Mouse (Mus musculus) forebrain, embryonic 13.5 days (tissue): Measurements from ENCODE around the gene Spock1. TPM values are rescaled to one million over a fixed set of nuclear protein-coding genes. Genes with fewer than 3 reads are reported as not detected.
A peak's percentile ranks its signal among the peaks of the same experiment; 100 is the strongest.

Source experiments
- ATAC-seq: fragments of 200-750 bp; cut with Nextera tagmentation; 2 replicates; pipeline ENCODE4 v1.8.0; 2017
- H3K27ac ChIP-seq: fragments of 300-500 bp; sonication (generic); 2 replicates; pipeline ENCODE4 v1.5.1; 2015; ENCODE audit warnings: inconsistent platforms, mild to moderate bottlenecking, moderate library complexity
- H3K27me3 ChIP-seq: fragments of 300-500 bp; sonication (generic); 2 replicates; pipeline ENCODE4 v1.6.1; 2015; ENCODE audit warnings: mild to moderate bottlenecking, inconsistent platforms
- H3K36me3 ChIP-seq: fragments of 300-500 bp; sonication (generic); 2 replicates; pipeline ENCODE4 v1.6.1; 2015; ENCODE audit warnings: mild to moderate bottlenecking, inconsistent platforms; ENCODE audit not compliant: poor library complexity, severe bottlenecking
- H3K4me1 ChIP-seq: fragments of 300-500 bp; sonication (generic); 2 replicates; pipeline ENCODE4 v1.6.1; 2015; ENCODE audit warnings: inconsistent platforms
- H3K4me2 ChIP-seq: fragments of 300-500 bp; sonication (generic); 2 replicates; pipeline ENCODE4 v1.6.1; 2015; ENCODE audit warnings: inconsistent platforms, mild to moderate bottlenecking, moderate library complexity
- H3K4me3 ChIP-seq: fragments of 300-500 bp; sonication (generic); 2 replicates; pipeline ENCODE4 v1.5.1; 2015; ENCODE audit warnings: mild to moderate bottlenecking, inconsistent platforms
- H3K9ac ChIP-seq: fragments of 300-500 bp; sonication (generic); 2 replicates; pipeline ENCODE4 v1.6.1; 2015; ENCODE audit warnings: mild to moderate bottlenecking, inconsistent platforms
- H3K9me3 ChIP-seq: fragments of 300-500 bp; sonication (generic); replicated peaks from 2 replicates; pipeline ENCODE4 v1.6.1; 2016; ENCODE audit warnings: inconsistent platforms
- whole genome bisulfite sequencing: fragments of 180-500 bp; shearing (Covaris S2); methylation state at CpG from one replicate; pipeline ENCODE4 v1.1.7; 2015; 5-methylcytosine and 5-hydroxymethylcytosine counted together
- polyA plus RNA-seq: library from polyadenylated mRNA; unstranded; fragments of >200 nt; fragmentation: Nextera tagmentation; extraction: Ambion mirVana; gene quantifications from 2 replicates; pipeline ENCODE4 v1.2.1, GENCODE M21; 2015

Gene Spock1
- polyA plus RNA-seq, 1 experiment from 2014 or later, result 13.2 TPM

DNA sequence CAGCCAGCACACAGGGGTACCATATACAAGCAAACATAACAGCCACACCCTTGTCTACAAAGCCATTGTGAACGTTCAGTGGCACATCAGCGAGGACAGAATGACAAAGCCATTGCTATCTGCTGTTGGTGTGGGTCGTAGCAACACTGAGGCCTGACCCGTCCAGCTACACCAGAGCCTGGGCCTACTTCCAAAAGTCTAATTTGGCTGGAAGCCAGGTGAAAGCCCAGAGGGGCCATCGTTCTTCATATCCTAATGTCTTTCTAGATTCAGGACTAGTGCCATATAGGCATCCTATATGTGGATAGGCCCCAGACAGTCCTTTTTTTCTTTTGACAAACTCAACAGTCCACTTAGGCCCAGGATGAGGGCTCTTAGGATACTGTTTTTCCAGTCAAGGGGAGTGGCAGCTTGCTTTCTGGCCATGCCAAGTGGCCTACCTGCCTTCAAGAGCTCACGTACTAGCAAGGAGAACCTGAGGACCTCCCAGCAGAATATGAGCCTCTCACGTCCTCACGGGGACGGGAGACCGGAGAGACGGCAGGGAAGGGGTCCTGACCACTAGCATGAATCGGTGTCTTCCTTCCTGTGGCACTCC lies 114.4 kb downstream of the Spock1 start:
- Histone ChIP-seq H3K4me3 (no peak overlapping the region), H3K9me3 (no peaks in the 10 kb centered on the region), H3K27me3 (0 out of 2 replicates have a peak, but pooled peaks cover 3% of the 10 kb centered on the region), H3K4me1 (peaks cover 15% of the 10 kb centered on the region), H3K9ac (no peak overlapping the region), H3K27ac (no peak overlapping the region), H3K4me2 (no peak overlapping the region), H3K36me3 (no peaks in the 10 kb centered on the region)
- 88% methylated on average over 12 of the region's 12 CpGs for WGBS
- no peak for ATAC-seq

DNA sequence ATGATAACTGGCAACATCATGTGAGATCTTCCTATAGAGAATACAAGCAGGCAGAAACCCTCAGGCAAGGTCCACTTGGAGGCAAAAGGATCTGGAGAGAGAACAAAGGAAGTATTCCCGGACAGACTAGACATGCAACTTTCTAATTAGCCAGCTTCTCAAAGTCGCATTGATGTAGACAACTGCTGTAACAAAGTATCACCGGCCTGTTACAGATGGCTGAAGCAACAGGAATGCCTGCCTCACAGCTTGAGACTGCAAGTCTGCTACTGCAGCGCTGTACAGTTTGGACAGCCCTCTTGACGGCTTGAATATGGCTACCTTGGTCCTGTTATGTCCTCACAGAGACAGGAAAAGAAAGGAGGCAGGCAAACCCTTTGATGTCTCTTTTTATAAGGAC lies 118.3 kb downstream of the Spock1 start:
- Histone ChIP-seq H3K36me3 (no peaks in the 10 kb centered on the region), H3K4me3 (no peak overlapping the region), H3K9ac (no peak overlapping the region), H3K27me3 (0 out of 2 replicates have a peak, but pooled peaks cover 3% of the 10 kb centered on the region), H3K27ac (no peak overlapping the region), H3K4me2 (no peak overlapping the region), H3K9me3 (no peaks in the 10 kb centered on the region), H3K4me1 (peaks cover 15% of the 10 kb centered on the region)
- no peak for ATAC-seq
- 21% methylated on average over 5 of the region's 5 CpGs for WGBS

DNA sequence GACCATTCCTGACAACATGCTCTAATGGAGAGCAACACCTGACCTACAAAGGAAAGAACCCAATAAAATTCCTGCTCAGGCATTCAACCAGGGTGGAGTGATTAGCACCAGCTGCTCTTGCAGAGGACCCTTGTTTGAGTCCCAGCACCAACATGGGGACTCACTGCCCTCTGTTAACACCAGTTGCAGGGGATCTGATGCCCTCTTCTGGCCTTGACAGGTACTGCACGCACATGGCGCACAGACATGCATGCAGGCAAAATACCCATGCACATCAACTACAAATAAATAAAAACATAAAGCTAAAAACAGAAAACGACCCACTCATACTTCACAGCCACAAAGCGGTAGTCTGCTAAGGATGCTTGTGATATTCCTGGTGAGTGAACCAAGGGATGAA lies 119.8 kb downstream of the Spock1 start:
- Histone ChIP-seq H3K4me1 (peaks cover 15% of the 10 kb centered on the region), H3K36me3 (no peaks in the 10 kb centered on the region), H3K9ac (no peak overlapping the region), H3K9me3 (no peaks in the 10 kb centered on the region), H3K27ac (no peak overlapping the region), H3K4me3 (no peak overlapping the region), H3K27me3 (0 out of 2 replicates have a peak, but pooled peaks cover 3% of the 10 kb centered on the region), H3K4me2 (no peak overlapping the region)
- 98% methylated on average over 4 of the region's 4 CpGs for WGBS
- no peak for ATAC-seq

DNA sequence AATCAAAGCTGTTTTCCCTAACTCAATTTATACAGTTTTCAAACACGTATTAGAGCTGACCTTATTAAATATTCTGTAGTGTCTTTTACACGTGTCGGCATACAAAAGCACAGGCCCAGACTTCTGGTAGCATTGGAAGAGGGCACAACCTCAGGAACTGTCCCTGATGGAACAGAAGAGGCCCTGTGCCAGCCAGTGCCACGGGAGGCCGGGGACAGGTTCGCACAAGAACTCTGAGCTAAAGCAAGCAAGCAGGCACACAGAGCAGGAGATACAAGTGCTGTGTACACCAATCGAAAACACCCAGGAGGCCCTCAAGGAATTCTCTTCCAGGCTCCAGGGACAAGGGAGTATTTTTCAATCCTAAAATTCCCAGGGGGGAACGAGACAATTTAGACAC lies 121.9 kb downstream of the Spock1 start:
- Histone ChIP-seq H3K36me3 (no peaks in the 10 kb centered on the region), H3K4me2 (no peak overlapping the region), H3K27me3 (0 out of 2 replicates have a peak, but pooled peaks cover 3% of the 10 kb centered on the region), H3K4me1 (peaks cover 15% of the 10 kb centered on the region), H3K27ac (no peak overlapping the region), H3K4me3 (no peak overlapping the region), H3K9ac (no peak overlapping the region), H3K9me3 (no peaks in the 10 kb centered on the region)
- ATAC-seq, result no peak
- 71% methylated on average over 8 of the region's 8 CpGs for WGBS

DNA sequence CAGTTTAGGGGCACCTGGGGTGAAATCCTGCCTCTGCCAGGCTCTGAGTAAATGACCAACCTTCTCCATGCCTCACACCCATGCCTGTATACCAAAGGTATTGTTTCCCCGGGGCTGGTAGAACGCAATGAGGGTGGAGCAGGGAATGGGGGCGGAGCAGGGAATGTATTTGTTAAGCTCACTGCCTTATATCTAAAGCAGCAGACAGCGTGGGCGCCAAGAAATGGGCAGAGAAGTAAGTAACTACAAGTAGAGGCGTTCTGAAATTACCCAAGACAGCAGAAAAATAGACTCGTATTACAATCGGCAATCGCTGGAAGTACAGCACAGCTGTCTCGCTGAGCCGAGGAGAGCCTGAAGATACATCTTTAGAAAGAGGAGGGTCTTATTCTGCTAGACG lies 125.2 kb downstream of the Spock1 start:
- 73% methylated on average over 12 of the region's 12 CpGs for WGBS
- ATAC-seq, result no peak
- H3K4me3 ChIP-seq, result no peak overlapping the region
- no peaks in the 10 kb centered on the region for H3K36me3 ChIP-seq
- H3K27me3 ChIP-seq, result no peaks in the 10 kb centered on the region
- H3K9ac ChIP-seq, result no peak overlapping the region
- no peaks in the 10 kb centered on the region for H3K9me3 ChIP-seq
- no peak overlapping the region for H3K4me2 ChIP-seq
- H3K27ac ChIP-seq, result no peak overlapping the region
- H3K4me1 ChIP-seq, result no peaks in the 10 kb centered on the region

DNA sequence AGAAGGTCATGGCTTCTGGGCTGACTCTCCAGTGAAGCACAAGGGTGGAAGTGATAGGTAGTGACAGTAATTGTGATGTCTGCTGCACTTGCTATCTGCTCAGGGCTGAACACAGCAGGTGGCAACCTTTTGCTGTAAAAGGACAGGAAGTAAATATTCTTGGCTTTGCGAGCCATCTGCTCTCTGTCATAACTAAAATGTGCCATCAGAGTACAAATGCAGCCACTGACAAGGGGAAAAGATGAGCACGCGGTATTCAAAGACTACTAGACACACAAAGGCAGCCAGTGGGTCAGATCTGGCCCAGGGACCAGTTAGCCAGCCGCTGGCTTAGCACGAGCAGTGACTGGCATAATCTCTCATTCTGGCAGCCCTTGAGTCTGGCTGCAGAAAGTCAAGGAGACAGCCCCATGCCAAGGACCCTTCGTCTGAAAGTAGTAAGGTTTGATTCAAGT lies 126.0 kb downstream of the Spock1 start:
- WGBS, result 80% methylated on average over 6 of the region's 6 CpGs
- no peak for ATAC-seq
- no peak overlapping the region for H3K27ac ChIP-seq

DNA sequence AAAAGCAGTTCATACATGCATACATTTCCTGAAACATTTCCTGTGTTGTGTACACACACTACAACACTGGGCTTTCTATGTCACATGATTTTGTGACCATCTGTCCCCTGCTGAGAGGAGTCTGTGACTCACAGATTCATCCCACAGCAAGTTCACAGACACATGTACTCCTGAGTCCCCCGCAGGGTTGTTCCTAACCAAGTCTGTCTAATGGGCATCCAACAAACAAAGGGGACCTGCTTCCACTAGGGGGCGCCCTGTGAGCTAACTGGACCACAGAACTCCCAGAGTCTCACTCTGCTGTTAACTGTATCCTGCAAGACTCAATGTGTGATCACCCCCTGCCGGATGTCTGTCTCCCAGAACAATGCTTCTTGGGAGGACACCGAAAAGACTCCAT lies 129.0 kb downstream of the Spock1 start:
- H3K27ac ChIP-seq, result no peak overlapping the region
- H3K27me3 ChIP-seq, result no peaks in the 10 kb centered on the region
- ATAC-seq, result no peak
- no peaks in the 10 kb centered on the region for H3K9me3 ChIP-seq
- no peak overlapping the region for H3K4me3 ChIP-seq
- no peak overlapping the region for H3K9ac ChIP-seq
- no peaks in the 10 kb centered on the region for H3K4me1 ChIP-seq
- WGBS, result 76% methylated on average over 4 of the region's 4 CpGs
- H3K36me3 ChIP-seq, result no peaks in the 10 kb centered on the region
- no peak overlapping the region for H3K4me2 ChIP-seq

More for the DNA sequence above, 126.0 kb downstream of the Spock1 start:
- H3K4me2 ChIP-seq, result no peak overlapping the region
- no peak overlapping the region for H3K9ac ChIP-seq
- no peaks in the 10 kb centered on the region for H3K9me3 ChIP-seq
- no peaks in the 10 kb centered on the region for H3K27me3 ChIP-seq
- H3K4me1 ChIP-seq, result no peaks in the 10 kb centered on the region
- no peak overlapping the region for H3K4me3 ChIP-seq
- no peaks in the 10 kb centered on the region for H3K36me3 ChIP-seq

DNA sequence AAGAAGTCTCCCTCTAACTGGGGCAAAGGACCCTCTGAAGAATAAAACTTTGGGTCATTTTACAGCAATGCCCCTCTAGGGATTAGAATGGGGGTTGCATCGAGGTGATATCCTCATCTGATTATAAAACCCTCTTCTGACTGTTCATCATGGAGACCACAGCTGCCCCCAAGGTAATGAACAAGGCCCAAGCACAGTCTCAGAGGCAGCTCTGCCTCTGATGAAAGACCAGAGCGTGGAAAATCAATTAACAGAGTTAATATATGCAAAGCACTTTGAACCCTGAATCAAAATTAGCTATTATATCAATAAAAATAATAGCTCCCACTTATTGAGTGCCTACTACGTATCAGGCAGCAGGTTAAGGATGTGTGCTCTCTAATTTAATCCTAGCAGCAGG lies 129.6 kb downstream of the Spock1 start:
- Histone ChIP-seq H3K4me2 (no peak overlapping the region), H3K27me3 (no peaks in the 10 kb centered on the region), H3K4me3 (no peak overlapping the region), H3K4me1 (no peaks in the 10 kb centered on the region), H3K27ac (no peak overlapping the region), H3K9me3 (no peaks in the 10 kb centered on the region), H3K36me3 (no peaks in the 10 kb centered on the region), H3K9ac (no peak overlapping the region)
- WGBS, result 46% methylated on average over 3 of the region's 3 CpGs
- ATAC-seq, result no peak

DNA sequence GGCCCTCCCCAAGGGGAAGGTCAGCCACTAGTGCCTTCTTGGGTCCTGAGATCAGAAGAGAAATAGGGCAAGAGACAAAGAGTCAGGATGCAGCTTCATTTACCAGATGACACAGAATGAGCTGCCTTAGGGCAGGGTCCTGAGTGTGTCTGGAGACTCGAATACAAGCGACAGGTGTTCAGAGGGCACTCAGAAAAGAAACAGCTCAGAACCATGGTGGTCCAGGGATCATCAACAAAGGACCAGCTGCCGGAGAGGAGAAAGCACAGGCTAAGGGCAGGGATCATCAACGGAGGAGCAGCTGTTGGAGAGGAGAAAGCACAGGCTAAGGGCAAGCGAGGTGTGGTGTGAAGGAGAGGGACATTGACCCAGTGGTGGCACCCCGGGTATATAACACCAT lies 136.1 kb downstream of the Spock1 start:
- WGBS, result 78% methylated on average over 6 of the region's 6 CpGs
- Histone ChIP-seq H3K36me3 (no peaks in the 10 kb centered on the region), H3K27ac (no peak overlapping the region), H3K4me3 (no peak overlapping the region), H3K4me2 (no peak overlapping the region), H3K4me1 (no peaks in the 10 kb centered on the region), H3K27me3 (no peaks in the 10 kb centered on the region), H3K9ac (no peak overlapping the region), H3K9me3 (peaks cover 5% of the 10 kb centered on the region; the same call in 1 of the 2 replicates)
- no peak for ATAC-seq

DNA sequence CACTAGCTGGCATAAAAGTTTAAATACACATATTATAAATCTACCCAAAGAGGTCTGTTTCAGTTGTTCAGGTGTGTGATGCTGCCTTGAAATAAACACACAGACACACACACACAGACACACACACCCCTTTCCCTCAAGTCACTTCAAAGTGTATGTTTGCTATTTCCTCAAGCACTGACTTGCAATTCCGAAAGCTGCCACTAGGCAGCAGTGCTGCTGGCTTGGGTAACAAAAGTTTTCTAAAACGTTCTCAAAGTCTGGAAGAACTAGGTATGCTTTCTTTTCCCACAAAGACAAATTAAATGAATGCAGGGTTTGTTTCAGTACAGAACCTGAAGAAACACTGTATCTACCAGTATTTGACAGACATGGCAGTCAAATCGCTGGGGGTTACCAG lies 141.4 kb downstream of the Spock1 start:
- WGBS, result 75% methylated on average over 3 of the region's 3 CpGs
- Histone ChIP-seq H3K9me3 (peaks cover 5% of the 10 kb centered on the region; the same call in 1 of the 2 replicates), H3K9ac (no peak overlapping the region), H3K27me3 (no peaks in the 10 kb centered on the region), H3K4me2 (no peak overlapping the region), H3K4me1 (no peaks in the 10 kb centered on the region), H3K27ac (no peak overlapping the region), H3K4me3 (no peak overlapping the region), H3K36me3 (no peaks in the 10 kb centered on the region)
- no peak for ATAC-seq

DNA sequence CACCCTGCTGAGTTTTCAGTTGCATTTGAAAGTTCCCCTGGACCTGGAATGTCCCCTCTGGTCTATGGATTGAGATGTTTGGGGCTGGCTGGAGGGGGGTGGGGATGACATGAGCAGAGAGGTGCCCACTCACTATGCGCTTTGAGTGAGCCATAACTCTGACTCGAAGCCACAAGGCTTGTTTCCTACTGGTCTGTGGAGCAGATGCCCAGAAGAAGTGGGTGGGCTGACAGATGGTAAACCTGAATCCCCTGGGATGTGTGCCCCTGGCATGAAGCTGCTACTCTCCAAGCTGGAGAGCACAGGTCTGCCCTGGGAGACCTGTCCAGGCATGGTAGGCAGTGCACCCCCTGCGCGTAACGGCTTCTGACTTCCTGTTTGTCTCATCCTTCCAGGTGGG lies 147.0 kb downstream of the Spock1 start:
- Histone ChIP-seq H3K9ac (no peak overlapping the region), H3K27ac (no peak overlapping the region), H3K36me3 (no peaks in the 10 kb centered on the region), H3K4me1 (peaks cover 4% of the 10 kb centered on the region; the same call in 1 of the 2 replicates), H3K9me3 (no peaks in the 10 kb centered on the region), H3K4me3 (no peak overlapping the region), H3K27me3 (no peaks in the 10 kb centered on the region), H3K4me2 (no peak overlapping the region)
- 99% methylated on average over 5 of the region's 5 CpGs for WGBS
- ATAC-seq, result no peak

DNA sequence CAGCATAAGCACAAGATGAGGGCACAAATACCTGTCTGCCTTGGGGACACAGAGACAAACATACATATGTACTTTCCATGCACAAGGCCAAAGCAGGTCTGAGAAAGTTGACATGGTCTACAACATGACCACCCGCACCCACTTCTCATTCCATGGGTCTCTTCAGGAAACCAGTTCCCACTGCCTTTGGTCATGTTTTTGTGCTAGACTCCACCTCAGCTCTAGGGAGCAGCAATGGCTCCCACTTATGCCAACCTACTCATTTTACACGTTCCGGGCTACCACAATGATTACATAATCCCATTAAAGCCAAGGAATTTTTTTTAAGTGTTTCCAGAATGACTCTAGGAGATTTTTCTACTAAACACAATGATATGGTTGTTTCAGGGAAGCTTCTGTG lies 147.5 kb downstream of the Spock1 start:
- no peak overlapping the region for H3K9ac ChIP-seq
- H3K36me3 ChIP-seq, result no peaks in the 10 kb centered on the region
- ATAC-seq, result no peak
- peaks cover 5% of the 10 kb centered on the region; the same call in 1 of the 2 replicates for H3K4me1 ChIP-seq
- 92% methylated on average over 3 of the region's 3 CpGs for WGBS
- no peak overlapping the region for H3K4me2 ChIP-seq
- H3K27me3 ChIP-seq, result no peaks in the 10 kb centered on the region
- no peaks in the 10 kb centered on the region for H3K9me3 ChIP-seq
- no peak overlapping the region for H3K27ac ChIP-seq
- no peak overlapping the region for H3K4me3 ChIP-seq

DNA sequence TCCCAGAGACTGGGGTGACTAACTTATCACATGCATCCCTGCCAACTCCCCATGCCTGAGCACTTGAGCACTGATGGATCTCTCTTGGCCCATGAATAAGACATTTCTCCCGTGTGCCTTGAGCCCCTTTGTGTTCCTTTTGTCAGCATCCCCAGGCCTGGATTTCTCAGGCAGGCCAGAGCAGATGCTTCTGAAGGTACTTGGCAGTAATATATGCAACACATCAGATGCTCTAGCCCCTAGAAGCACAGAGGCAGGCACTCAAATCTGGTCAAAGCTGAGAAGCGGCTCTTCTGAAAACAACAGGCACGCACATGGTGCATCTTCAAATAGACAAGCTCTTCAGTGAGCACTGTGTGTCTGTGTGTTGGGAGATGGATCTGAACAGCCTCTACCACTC lies 151.8 kb downstream of the Spock1 start:
- no peak overlapping the region for H3K4me2 ChIP-seq
- H3K9ac ChIP-seq, result no peak overlapping the region
- 50% methylated on average over 3 of the region's 3 CpGs for WGBS
- H3K9me3 ChIP-seq, result 0 out of 2 replicates have a peak, but pooled peaks cover 3% of the 10 kb centered on the region
- H3K36me3 ChIP-seq, result no peaks in the 10 kb centered on the region
- ATAC-seq, result no peak; the same call in 1 of the 2 replicates
- H3K27me3 ChIP-seq, result no peaks in the 10 kb centered on the region
- H3K27ac ChIP-seq, result peak overlapping the region; percentile 44; the same call in 1 of the 2 replicates
- H3K4me1 ChIP-seq, result peaks cover 5% of the 10 kb centered on the region; the same call in 1 of the 2 replicates
- H3K4me3 ChIP-seq, result no peak overlapping the region
